Mouse (Mus musculus) adrenal gland, postnatal 14 days (tissue): ENCODE measurements at regions not wholly inside any gene's neighbourhood (a gene's known extent, or its start where the extent isn't known, plus 50 kb on each side); places are given as distances from the start of the nearest gene placed in this dataset.

ENCODE experiments used
- DNase-seq: peaks from one replicate; pipeline ENCODE4 v3.0.0; 2021; ENCODE audit warnings: mixed read lengths

DNA sequence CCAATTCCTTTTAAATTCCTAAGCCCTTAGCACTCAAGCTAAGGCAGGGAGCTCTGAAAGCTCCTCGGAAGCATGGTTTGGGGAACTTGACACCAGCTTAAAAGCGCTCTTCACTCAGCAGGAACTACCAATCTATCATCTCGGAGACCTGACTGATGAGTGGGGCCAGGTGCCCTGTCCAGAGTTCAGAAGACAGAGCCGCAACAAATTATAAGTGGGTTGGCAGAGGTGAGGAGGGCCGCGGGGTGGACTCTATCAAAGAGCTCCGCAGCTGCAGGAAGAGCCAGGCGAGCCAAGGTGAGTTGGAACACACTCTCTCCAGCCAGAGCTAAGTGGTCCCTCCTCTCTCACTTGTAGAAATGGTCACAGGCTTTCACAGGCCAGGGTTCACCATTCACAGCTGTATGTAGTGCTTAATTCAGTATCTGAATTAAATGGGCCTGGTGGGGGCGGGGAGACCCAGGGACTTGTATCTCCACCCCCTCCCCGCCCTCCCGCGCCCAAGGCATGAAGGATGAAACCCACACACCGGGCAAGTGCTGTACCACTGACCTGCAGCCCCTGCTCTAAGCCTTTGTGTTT, 180.8 kb downstream of the Stim2 start:
- no peak for DNase-seq

- peak; percentile 28 for DNase-seq
Observed at GRCm38 (mm10) chr5:54180192-54180611, 181.9 kb downstream of the Stim2 start.

GRCm38 (mm10) chr5:54180640-54181326, 182.5 kb downstream of the Stim2 start:
- DNase-seq: no peak

- no peak for DNase-seq
Observed at GRCm38 (mm10) chr5:54181327-54181863, 183.1 kb downstream of the Stim2 start.

- DNase-seq: no peak
Observed at GRCm38 (mm10) chr5:54182754-54183153, 184.5 kb downstream of the Stim2 start.

DNA sequence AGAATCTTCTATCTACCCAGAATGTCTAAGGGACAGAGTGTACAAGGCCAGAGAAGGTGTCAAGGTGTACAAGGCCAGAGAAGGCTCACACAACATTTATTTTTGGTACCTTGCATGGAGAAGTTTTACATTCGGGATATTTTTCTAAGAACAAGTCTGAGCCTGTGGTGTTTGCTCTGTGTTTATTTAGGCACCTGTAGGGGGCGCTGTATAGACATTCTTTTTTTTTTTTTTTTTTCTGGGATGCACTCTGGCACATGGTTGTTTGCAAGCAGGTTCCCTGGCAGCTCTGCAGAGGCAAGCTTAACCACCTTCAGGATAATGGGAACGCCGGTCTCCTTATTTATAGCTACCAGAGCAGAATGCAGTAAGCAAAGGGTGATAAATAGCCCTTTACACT, 187.4 kb downstream of the Stim2 start:
- no peak for DNase-seq

- no peak for DNase-seq
Observed at GRCm38 (mm10) chr5:54186076-54186676, 187.9 kb downstream of the Stim2 start.

DNA sequence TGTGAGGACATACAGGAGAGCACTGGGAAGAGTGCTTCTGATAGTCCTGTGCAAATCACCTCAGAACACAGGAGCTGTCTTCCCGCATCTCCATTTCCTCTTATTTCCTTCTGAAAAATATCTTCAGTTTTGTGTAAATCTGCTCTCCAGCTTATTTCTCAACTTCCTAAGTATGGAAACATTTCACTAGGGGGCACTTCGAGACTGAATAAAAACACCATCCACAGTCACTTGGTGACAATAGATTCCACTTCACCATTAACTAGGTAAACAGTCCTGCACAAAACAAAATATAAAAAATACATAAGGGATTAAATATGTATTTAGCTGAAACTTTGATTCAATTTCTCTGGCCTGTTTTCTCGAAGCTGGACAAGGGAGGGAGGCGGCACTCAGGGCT, 193.4 kb downstream of the Stim2 start:
- no peak for DNase-seq

GRCm38 (mm10) chr5:54194846-54195245, 196.5 kb downstream of the Stim2 start:
- no peak for DNase-seq

- no peak for DNase-seq
Observed at GRCm38 (mm10) chr5:54200032-54200431, 201.7 kb downstream of the Stim2 start.

GRCm38 (mm10) chr5:54200587-54200986, 202.3 kb downstream of the Stim2 start:
- DNase-seq: no peak

DNA sequence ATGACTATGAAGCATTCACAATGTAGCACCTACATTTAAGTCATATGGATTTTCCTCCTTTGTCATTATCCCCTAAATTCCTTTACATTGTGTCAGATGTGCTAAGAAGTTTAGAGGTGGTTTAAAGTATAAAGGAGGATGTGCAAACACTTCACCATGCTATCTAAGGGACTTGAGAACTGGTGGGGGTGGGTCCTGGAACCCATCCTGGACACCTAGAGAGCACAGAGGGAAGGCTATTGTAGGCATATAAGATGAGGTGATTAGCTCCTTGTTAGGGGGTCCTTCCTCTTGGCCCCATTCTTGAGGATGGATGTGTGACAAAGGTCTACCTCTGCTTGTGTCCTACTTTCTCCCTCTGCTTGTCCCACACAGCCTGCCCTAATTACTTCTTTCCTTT, 213.2 kb downstream of the Stim2 start:
- DNase-seq: no peak

DNA sequence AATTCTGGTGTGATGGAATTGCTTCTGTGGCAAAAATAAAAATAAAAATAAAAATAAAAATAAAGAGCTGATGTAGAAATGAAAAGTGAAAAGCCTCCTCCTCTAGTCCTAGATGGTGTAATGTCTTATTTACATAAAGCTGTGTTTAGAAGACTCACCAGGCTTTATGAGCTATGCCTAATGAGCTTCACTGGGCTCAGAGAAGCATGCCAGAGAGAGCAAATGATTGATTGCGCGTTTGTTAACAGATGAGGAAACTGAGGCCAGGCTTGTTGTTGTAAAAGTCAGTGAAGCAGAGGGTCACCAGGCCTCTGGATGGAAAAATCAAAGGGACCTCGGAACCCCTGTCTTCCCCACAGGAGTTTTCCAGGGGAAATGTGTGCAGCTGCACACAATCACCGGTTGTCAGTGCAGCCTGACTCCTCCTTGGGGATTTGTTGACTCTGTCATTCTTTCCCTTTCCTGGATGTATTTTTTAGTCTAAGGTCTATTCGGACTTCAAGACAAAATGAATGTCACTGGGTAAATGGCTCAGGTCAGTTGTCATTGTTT, 213.8 kb downstream of the Stim2 start:
- no peak for DNase-seq

GRCm38 (mm10) chr5:54225031-54225430, 226.7 kb downstream of the Stim2 start:
- DNase-seq: no peak

DNA sequence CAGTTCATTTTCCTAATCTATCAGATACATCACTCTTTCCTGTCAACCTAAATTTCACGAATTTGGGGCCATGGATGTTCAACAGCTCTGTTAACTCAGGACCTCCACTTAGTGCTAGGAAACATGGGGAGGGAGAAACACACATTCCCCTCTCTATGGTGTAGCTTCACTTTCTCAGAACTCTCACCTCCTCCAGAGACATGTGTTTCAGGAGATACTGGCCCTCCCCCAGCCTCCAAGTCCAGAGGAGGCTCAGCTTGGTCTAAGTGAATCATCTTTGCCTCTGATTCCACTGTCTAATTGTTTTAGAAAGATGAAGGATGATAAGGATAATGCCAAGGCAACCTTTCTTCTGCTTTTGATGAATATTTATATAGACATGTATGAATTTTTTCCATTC, 236.3 kb downstream of the Stim2 start:
- DNase-seq: no peak

DNA sequence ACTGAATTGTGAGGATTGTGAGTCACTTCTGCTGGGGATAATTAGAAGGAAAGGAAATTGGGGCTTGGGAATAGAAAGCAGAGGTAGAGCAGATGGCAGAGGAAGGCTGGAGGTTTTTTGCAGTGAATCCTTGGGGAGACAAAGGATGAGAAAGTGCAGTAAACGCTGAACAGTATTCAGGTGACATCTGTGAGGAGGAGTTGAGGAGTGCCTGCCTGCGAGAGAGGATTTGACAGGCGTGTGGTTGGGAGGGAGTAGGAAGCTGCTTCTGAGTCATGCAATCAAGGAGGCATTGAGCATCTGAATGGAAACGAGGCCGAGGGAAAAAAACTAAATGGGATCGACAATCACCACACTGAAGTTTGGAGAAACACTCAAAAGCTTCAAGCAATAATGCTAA, 236.9 kb downstream of the Stim2 start:
- DNase-seq: no peak

DNA sequence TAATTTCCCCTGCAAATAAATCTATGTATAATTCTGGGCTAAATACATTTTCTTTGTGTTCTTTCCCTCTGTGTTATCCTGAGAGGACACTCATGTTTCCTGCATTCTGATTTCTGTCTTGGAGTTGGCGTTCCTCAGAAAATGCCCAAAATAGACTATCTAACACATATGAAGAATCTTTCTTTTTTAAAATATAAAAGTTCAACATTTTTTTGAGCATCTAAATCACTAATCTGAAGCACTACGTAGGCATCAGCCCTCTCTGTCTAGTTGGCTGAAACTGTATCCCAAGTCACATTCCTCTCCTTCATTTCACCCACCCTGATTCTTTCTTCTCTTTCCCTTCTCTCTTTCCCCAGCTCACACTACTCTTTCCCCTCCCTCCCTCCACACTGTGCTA, 238.9 kb downstream of the Stim2 start:
- no peak for DNase-seq

DNA sequence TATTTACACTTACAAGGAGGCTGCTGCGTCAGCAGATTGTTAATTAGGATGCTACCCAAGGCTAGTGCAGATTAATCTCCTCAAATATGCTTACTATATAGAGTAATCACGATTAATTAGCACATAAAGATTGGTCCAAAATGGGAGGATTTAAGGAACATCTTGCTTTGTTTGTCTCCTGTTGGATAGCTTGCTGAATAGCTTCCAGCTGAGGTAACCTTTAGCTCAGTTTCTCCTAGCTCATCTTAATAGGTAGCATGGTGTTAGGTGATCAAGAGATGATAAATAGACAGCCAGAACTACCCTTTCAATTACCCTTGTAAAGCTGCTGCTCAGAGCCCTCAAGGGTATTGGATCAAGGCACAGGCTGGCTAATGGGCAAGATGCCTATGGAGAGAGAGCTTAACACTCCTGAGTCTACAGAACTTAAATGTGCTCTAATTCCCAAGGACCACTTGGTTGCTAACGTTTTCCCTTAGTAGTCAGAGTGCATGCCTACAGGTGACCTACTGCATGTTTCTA, 240.4 kb downstream of the Stim2 start:
- no peak for DNase-seq

DNA sequence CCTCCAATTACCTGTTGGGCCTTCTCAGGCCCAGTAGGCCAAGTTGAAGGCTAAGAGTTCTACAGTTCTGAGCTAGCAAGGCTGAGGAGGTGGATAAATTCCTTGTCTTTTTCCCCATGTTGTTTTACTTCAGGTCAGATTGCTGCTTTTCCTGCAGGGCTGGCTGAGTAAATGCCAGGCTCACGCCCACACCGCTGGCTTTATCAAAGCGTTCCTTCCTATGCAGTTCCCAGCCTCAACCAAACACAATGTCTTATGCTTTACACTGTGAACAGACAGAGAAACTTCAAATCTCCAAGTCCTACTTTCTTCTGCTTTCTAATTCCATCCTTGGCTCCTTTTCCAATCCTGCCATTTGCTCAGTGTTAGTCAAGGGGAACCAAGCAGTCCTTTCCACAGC, 241.3 kb downstream of the Stim2 start:
- DNase-seq: no peak

GRCm38 (mm10) chr5:54241169-54241917, 243.0 kb downstream of the Stim2 start:
- DNase-seq: no peak

DNA sequence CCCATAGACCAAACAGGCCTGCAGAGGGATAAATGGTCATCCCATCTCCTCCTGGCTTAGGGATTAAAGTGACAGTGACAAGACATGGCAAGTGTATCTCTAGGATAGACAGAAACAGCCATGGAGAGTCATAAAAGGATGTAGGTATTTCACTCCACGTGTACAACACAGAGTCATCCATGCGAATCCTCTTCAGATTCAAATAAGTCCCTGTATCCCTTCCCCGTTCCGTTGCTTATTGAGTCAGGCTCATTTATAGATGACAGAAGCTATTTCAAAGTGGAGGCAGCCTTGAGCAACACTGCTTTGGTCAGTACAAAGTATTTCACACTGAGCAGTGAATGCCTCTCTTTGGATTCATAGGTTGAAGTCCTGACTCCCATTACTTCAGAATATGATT, 243.8 kb downstream of the Stim2 start:
- DNase-seq: no peak

- DNase-seq: no peak
Observed at GRCm38 (mm10) chr5:54252038-54252437, 253.7 kb downstream of the Stim2 start.
